Mouse (Mus musculus) CH12.LX (cell line): ENCODE measurements at regions not wholly inside any gene's neighbourhood (a gene's known extent, or its start where the extent isn't known, plus 50 kb on each side); places are given as distances from the start of the nearest gene placed in this dataset.

ENCODE experiments used
- DNase-seq: peaks from one replicate; pipeline ENCODE4 v3.0.0-alpha.2; 2013; ENCODE audit errors: extremely low read depth
- H3K27ac ChIP-seq: 2 replicates; pipeline ENCODE4 v1.5.1; 2012; ENCODE audit warnings: low read depth, mild to moderate bottlenecking, control low read depth, moderate library complexity; ENCODE audit not compliant: insufficient read depth
- H3K27me3 ChIP-seq: replicated peaks from 2 replicates; pipeline ENCODE3; 2012; ENCODE audit warnings: inconsistent platforms
- H3K36me3 ChIP-seq, 2 experiments: replicated peaks in 1 of 2; 2 replicates each; pipeline versions ENCODE3 to v1.6.1; 2012; ENCODE audit warnings: inconsistent platforms in 1 of 2, low read length in 1 of 2, mild to moderate bottlenecking in 1 of 2, mixed read lengths in 1 of 2, moderate library complexity in 1 of 2; ENCODE audit not compliant: control insufficient read depth in 1 of 2, insufficient read depth in 1 of 2
- H3K4me1 ChIP-seq, 2 experiments: 2 replicates each; pipeline ENCODE4 v1.6.1; 2012; ENCODE audit warnings: inconsistent platforms in 1 of 2, moderate library complexity in 1 of 2; ENCODE audit not compliant: insufficient read depth in 2 of 2, control insufficient read depth in 1 of 2
- H3K4me2 ChIP-seq: 2 replicates; pipeline ENCODE4 v1.6.1; 2012; ENCODE audit warnings: low read depth, mild to moderate bottlenecking, control low read depth; ENCODE audit not compliant: poor library complexity, insufficient read depth, severe bottlenecking
- H3K4me3 ChIP-seq, 3 experiments: fragments of 150-350 bp in 1 of 3; sonication (generic) in 1 of 3; replicated peaks in 1 of 3; 2 replicates each; pipeline versions ENCODE3 to v1.5.1; 2011 to 2012; ENCODE audit warnings: low read depth in 2 of 3, low read length in 2 of 3, mild to moderate bottlenecking in 2 of 3, moderate library complexity in 2 of 3, control low read depth in 1 of 3, improper control_type of control experiment in 1 of 3, inconsistent platforms in 1 of 3, mixed read lengths in 1 of 3; ENCODE audit not compliant: poor library complexity in 1 of 3
- H3K79me2 ChIP-seq: replicated peaks from 2 replicates; pipeline ENCODE4 v1.6.1; 2012; ENCODE audit warnings: mild to moderate bottlenecking, moderate library complexity; ENCODE audit not compliant: control insufficient read depth, poor library complexity, insufficient read depth, severe bottlenecking; ENCODE audit errors: extremely low read depth
- H3K9ac ChIP-seq: 2 replicates; pipeline ENCODE4 v1.6.1; 2012; ENCODE audit warnings: low read depth, mild to moderate bottlenecking, control low read depth, moderate library complexity; ENCODE audit not compliant: insufficient read depth
- H3K9me3 ChIP-seq: replicated peaks from 2 replicates; pipeline ENCODE3; 2012; ENCODE audit warnings: low read length, inconsistent platforms, mixed read lengths
- CHD1 ChIP-seq: IDR thresholded peaks from 2 replicates; pipeline ENCODE4 v1.6.1; 2012; ENCODE audit warnings: low read depth, low read length, improper control_type of control experiment, inconsistent platforms
- CTCF ChIP-seq, 2 experiments: IDR thresholded peaks in 1 of 2; conservative IDR thresholded peaks in 1 of 2; 2 replicates each; pipeline ENCODE4 v1.5.1; 2011 to 2012; ENCODE audit warnings: low read depth in 2 of 2, low read length in 2 of 2, improper control_type of control experiment in 1 of 2, inconsistent platforms in 1 of 2, mild to moderate bottlenecking in 1 of 2, moderate library complexity in 1 of 2
- E2F4 ChIP-seq: IDR thresholded peaks from 2 replicates; pipeline ENCODE4 v1.6.1; 2011; ENCODE audit warnings: low read depth, low read length, improper control_type of control experiment; ENCODE audit not compliant: insufficient replicate concordance
- ETS1 ChIP-seq: conservative IDR thresholded peaks from 2 replicates; pipeline ENCODE4 v1.6.1; 2012; ENCODE audit warnings: low read depth, mild to moderate bottlenecking, inconsistent platforms, low read length, improper control_type of control experiment, moderate library complexity
- GABPA ChIP-seq: IDR thresholded peaks from 2 replicates; pipeline ENCODE4 v1.6.1; 2012; ENCODE audit warnings: low read depth, low read length, improper control_type of control experiment, inconsistent platforms; ENCODE audit not compliant: insufficient replicate concordance
- MAX ChIP-seq: IDR thresholded peaks from 2 replicates; pipeline ENCODE4 v1.6.1; 2011; ENCODE audit warnings: low read length, improper control_type of control experiment
- MAZ ChIP-seq: IDR thresholded peaks from 2 replicates; pipeline ENCODE4 v1.6.1; 2012; ENCODE audit warnings: low read depth, mild to moderate bottlenecking, inconsistent platforms, low read length, improper control_type of control experiment, moderate library complexity
- MYC ChIP-seq: IDR thresholded peaks from 2 replicates; pipeline ENCODE4 v1.6.1; 2011; ENCODE audit warnings: low read depth, mild to moderate bottlenecking, improper control_type of control experiment, low read length
- NRF1 ChIP-seq: IDR thresholded peaks from 2 replicates; pipeline ENCODE4 v1.6.1; 2014; ENCODE audit warnings: low read depth, mild to moderate bottlenecking, inconsistent platforms, low read length, improper control_type of control experiment, moderate library complexity
- PAX5 ChIP-seq: IDR thresholded peaks from 2 replicates; pipeline ENCODE4 v1.6.1; 2012; ENCODE audit warnings: low read length, inconsistent platforms, mixed read lengths
- RAD21 ChIP-seq: IDR thresholded peaks from 2 replicates; pipeline ENCODE4 v1.6.1; 2011; ENCODE audit warnings: low read depth, mild to moderate bottlenecking, low read length, improper control_type of control experiment, moderate library complexity
- RCOR1 ChIP-seq: conservative IDR thresholded peaks from 2 replicates; pipeline ENCODE4 v1.6.1; 2012; ENCODE audit warnings: low read depth, mild to moderate bottlenecking, inconsistent platforms, low read length, improper control_type of control experiment
- SIN3A ChIP-seq: IDR thresholded peaks from 2 replicates; pipeline ENCODE4 v1.6.1; 2012; ENCODE audit warnings: low read length, improper control_type of control experiment, inconsistent platforms
- SMC3 ChIP-seq: IDR thresholded peaks from 2 replicates; pipeline ENCODE4 v1.6.1; 2011; ENCODE audit warnings: low read depth, low read length, improper control_type of control experiment
- USF2 ChIP-seq: conservative IDR thresholded peaks from 2 replicates; pipeline ENCODE4 v1.6.1; 2011; ENCODE audit warnings: low read depth, low read length, improper control_type of control experiment
- ZC3H11A ChIP-seq: IDR thresholded peaks from 2 replicates; pipeline ENCODE4 v1.6.1; 2012; ENCODE audit warnings: low read depth, mild to moderate bottlenecking, inconsistent platforms, low read length, improper control_type of control experiment
- ZMIZ1 ChIP-seq: IDR thresholded peaks from 2 replicates; pipeline ENCODE4 v1.6.1; 2012; ENCODE audit warnings: low read depth, mild to moderate bottlenecking, inconsistent platforms, low read length, improper control_type of control experiment
- ZNF384 ChIP-seq: IDR thresholded peaks from 2 replicates; pipeline ENCODE4 v1.6.1; 2012; ENCODE audit warnings: low read depth, low read length, improper control_type of control experiment, inconsistent platforms
- dilution Hi-C: fragments of 300-500 bp; cut with MboI; formaldehyde crosslinking; loops from 2 replicates; pipeline ENCODE4 v1.14.3; 2020; ENCODE audit warnings: low sequenced_read_pairs; ENCODE audit not compliant: extremely low pct_unique_long_range_greater_than_20kb, extremely low pct_ligation_motif_present
- in situ Hi-C: fragments of 300-500 bp; cut with MboI; formaldehyde crosslinking; loops from 3 replicates; pipeline ENCODE4 v1.14.3; 2019; ENCODE audit warnings: low sequenced_read_pairs, low pct_ligation_motif_present, low pct_unique_long_range_greater_than_20kb, mixed read lengths

DNA sequence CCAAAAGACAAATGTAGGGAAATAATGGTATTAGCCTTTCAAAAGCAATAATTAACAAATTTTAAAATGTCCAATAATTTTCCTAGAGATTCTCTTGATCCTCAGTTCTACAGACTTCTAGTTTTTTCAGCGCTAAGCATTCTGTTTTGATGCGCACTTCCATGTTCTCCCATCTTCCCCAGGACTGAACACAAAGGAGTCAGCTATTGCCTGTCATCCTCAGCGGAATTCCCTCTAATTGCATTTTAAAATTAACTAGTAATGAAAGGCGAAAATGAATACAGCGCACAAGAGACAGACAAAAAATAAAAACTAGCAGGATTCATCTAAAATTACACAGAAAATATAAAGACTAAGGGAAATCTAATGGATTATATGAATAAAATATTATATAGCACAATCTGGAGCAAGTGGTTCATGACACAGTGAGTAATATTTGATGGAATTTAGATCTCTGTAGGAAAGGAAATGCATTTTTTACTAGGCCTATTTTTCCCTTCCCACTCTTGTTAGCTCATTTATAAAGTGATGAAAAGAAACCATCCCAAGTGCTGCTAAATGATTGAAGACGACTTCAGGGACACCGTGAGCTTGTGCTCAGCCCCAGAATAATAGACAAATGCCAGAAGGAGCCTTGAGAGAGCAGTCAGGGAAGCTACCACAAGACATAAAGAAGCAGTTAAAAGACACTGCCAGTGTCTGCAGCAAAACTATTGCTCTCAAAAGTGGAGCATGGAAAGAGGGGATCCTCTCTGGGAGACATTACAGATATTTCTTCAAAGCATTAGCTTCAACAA lies 79.0 kb upstream of the Arsj start:
- no peak overlapping the region for H3K4me2 ChIP-seq
- no peak overlapping the region for H3K9ac ChIP-seq
- H3K9me3 ChIP-seq = no peaks in the 10 kb centered on the region
- TF ChIP-seq ZC3H11A (no peak), E2F4 (no peak), ETS1 (no peak), RAD21 (no peak), CHD1 (no peak), ZNF384 (no peak)
- no peaks in the 10 kb centered on the region for H3K27me3 ChIP-seq
- dilution Hi-C loops = no loop called here
- in situ Hi-C loops = no loop called here
- H3K79me2 ChIP-seq = no peaks in the 10 kb centered on the region
- H3K4me1 ChIP-seq = no peaks in the 10 kb centered on the region
- H3K4me3 ChIP-seq = no peak overlapping the region
- H3K27ac ChIP-seq = no peak overlapping the region
- no peaks in the 10 kb centered on the region for H3K36me3 ChIP-seq
- DNase-seq = no peak

GRCm38 (mm10) chr3:126292259-126292658 lies 71.2 kb upstream of the Arsj start:
- dilution Hi-C loops = no loop called here
- no peaks in the 10 kb centered on the region for H3K36me3 ChIP-seq
- no peak overlapping the region for H3K27ac ChIP-seq
- H3K9ac ChIP-seq = no peak overlapping the region
- in situ Hi-C loops = no loop called here
- H3K79me2 ChIP-seq = no peaks in the 10 kb centered on the region
- TF ChIP-seq MYC (no peak), CTCF (conservative IDR thresholded peaks at IDR 0.05 in 1 of 2, IDR thresholded peaks at IDR 0.05 in 1 of 2; ENCODE audit: low read depth in 2 of 2, low read length in 2 of 2) (no peak), USF2 (no peak), MAX (no peak), PAX5 (no peak), GABPA (no peak), CHD1 (no peak), ZNF384 (no peak), SMC3 (no peak), RCOR1 (no peak), SIN3A (no peak), MAZ (no peak), ZMIZ1 (no peak), NRF1 (no peak)
- TF ChIP-seq, all 38 proteins: peak for 0
- no peak overlapping the region for H3K4me3 ChIP-seq
- no peaks in the 10 kb centered on the region for H3K27me3 ChIP-seq
- no peaks in the 10 kb centered on the region for H3K9me3 ChIP-seq
- no peak for DNase-seq
- H3K4me1 ChIP-seq = no peaks in the 10 kb centered on the region
- H3K4me2 ChIP-seq = no peak overlapping the region
